Mouse (Mus musculus) lung, adult 2 months (tissue): ENCODE results near the gene Vmn1r222. TPM values are rescaled to one million over a fixed set of nuclear protein-coding genes. Genes with fewer than 3 reads are reported as not detected.

Experiments used
- DNase-seq: peaks from one replicate; pipeline ENCODE4 v3.0.0; 2022
- H3K4me1 ChIP-seq: fragments of 200-500 bp; 2 replicates; pipeline ENCODE4 v1.6.1; 2011; ENCODE audit warnings: low read length; ENCODE audit not compliant: control insufficient read depth, insufficient read depth
- H3K4me3 ChIP-seq: fragments of 200-500 bp; replicated peaks from 2 replicates; pipeline ENCODE3; 2011; ENCODE audit warnings: low read depth, mild to moderate bottlenecking, control low read depth, low read length; ENCODE audit errors: extremely low read depth
- CTCF ChIP-seq: fragments of 200-500 bp; IDR thresholded peaks from 2 replicates; pipeline ENCODE4 v1.5.1; 2011; ENCODE audit warnings: mild to moderate bottlenecking, low read length, control low read depth; ENCODE audit not compliant: insufficient read depth
- WGBS: fragments of 180-500 bp; shearing (Covaris S2); methylation state at CpG from one replicate; pipeline ENCODE4 v1.1.7; 2018; 5-methylcytosine and 5-hydroxymethylcytosine counted together
- polyA plus RNA-seq: library from polyadenylated mRNA; depleted of rRNA; stranded (reverse); fragments of >200 nt; gene quantifications from 2 replicates; pipeline ENCODE4 v1.2.3, GENCODE M21; 2012; rRNA removed

Gene Vmn1r222
- polyA plus RNA-seq, 1 experiment: not detected

- no peaks in the 10 kb centered on the region for H3K4me1 ChIP-seq
- no peak for TF ChIP-seq CTCF
- no peak within 1 kb of the TSS for H3K4me3 ChIP-seq
- WGBS: 84% methylated on average over 2 of the region's 2 CpGs
- DNase-seq: no peak
Measured at GRCm38 (mm10) chr13:23187875-23188274, 47.9 kb downstream of the Vmn1r222 start, which contains the start of gene Vmn1r220. Vmn1r220 (minus strand) TSS chr13:23187975.

Other genes starting within 250 kb of the Vmn1r222 start
- gene Vmn1r213, start 228.3 kb downstream of the Vmn1r222 start, polyA plus RNA-seq: not detected in 2 replicates
- not detected in 2 replicates for gene Vmn1r214, start 205.5 kb downstream of the Vmn1r222 start, polyA plus RNA-seq
- gene Vmn1r215, start 167.9 kb downstream of the Vmn1r222 start, polyA plus RNA-seq: not detected in 2 replicates
- not detected in 2 replicates for gene Vmn1r217, start 117.7 kb downstream of the Vmn1r222 start, polyA plus RNA-seq
- not detected in 2 replicates for gene Vmn1r218, start 102.8 kb downstream of the Vmn1r222 start, polyA plus RNA-seq
- gene Vmn1r219, start 76.6 kb downstream of the Vmn1r222 start, polyA plus RNA-seq: not detected in 2 replicates
- not detected in 2 replicates for gene Vmn1r220, start 48.0 kb downstream of the Vmn1r222 start, polyA plus RNA-seq
- gene Vmn1r221, start 21.8 kb downstream of the Vmn1r222 start, polyA plus RNA-seq: not detected in 2 replicates
- gene Vmn1r223, start 11.2 kb upstream of the Vmn1r222 start, polyA plus RNA-seq: not detected in 2 replicates
- gene Zfp322a, start 133.3 kb upstream of the Vmn1r222 start, polyA plus RNA-seq: 1.4 and 2.4 TPM in 2 replicates
- 2.7 and 3.3 TPM in 2 replicates for gene Abt1, start 187.9 kb upstream of the Vmn1r222 start, polyA plus RNA-seq
- not detected in 2 replicates for gene Btn1a1, start 230.0 kb upstream of the Vmn1r222 start, polyA plus RNA-seq